Mouse (Mus musculus): ENCODE results near the gene Arhgap15. TPM values are rescaled to one million over a fixed set of nuclear protein-coding genes. Genes with fewer than 3 reads are reported as not detected.

Arhgap15 gene
- total and polyA plus RNA-seq, 3 experiments = 16.6 to 40.3 (median 19.8) TPM

- no peaks in the 10 kb centered on the region for H3K36me3 ChIP-seq (replicated peaks in 1 of 2; ENCODE audit: control insufficient read depth in 1 of 2, insufficient read depth in 1 of 2, low read length in 1 of 2)
- H3K4me2 ChIP-seq (ENCODE audit: insufficient read depth, low read depth, poor library complexity, severe bottlenecking) = peak overlapping the region; percentile 35; the same call in 1 of the 2 replicates
- TF ChIP-seq POLR2AphosphoS2 (IDR thresholded peaks at IDR 0.05; ENCODE audit: low read depth, low read length) = no peak
- no peak for TF ChIP-seq SIN3A (IDR thresholded peaks at IDR 0.05; ENCODE audit: low read length)
- peak in 1 of 2 experiments; percentile 49; a peak in 2 of 4 replicates for TF ChIP-seq CTCF (conservative IDR thresholded peaks at IDR 0.05 in 1 of 2, IDR thresholded peaks at IDR 0.05 in 1 of 2; ENCODE audit: low read depth in 2 of 2, low read length in 2 of 2)
- TF ChIP-seq SMC3 (IDR thresholded peaks at IDR 0.05; ENCODE audit: low read depth, low read length) = peak; percentile 42
- TF ChIP-seq CHD2 (IDR thresholded peaks at IDR 0.05; ENCODE audit: low read length) = no peak
- TF ChIP-seq RAD21 (IDR thresholded peaks at IDR 0.05; ENCODE audit: low read depth, low read length) = peak; percentile 29
- no peak for TF ChIP-seq CHD1 (IDR thresholded peaks at IDR 0.05; ENCODE audit: low read depth, low read length)
- peaks cover 2 to 22% of the 10 kb centered on the region in 2 experiments; a peak in 3 of 4 replicates for H3K4me1 ChIP-seq (ENCODE audit: control insufficient read depth in 1 of 2, insufficient read depth in 2 of 2)
- no peak overlapping the region for H3K9ac ChIP-seq (ENCODE audit: insufficient read depth, low read depth)
- no peak overlapping the region for H3K27ac ChIP-seq (ENCODE audit: insufficient read depth, low read depth)
- no peaks in the 10 kb centered on the region for H3K9me3 ChIP-seq (replicated peaks; ENCODE audit: low read length)
- dilution Hi-C loops (cut with MboI; ENCODE audit: extremely low pct_ligation_motif_present, extremely low pct_unique_long_range_greater_than_20kb, low sequenced_read_pairs) = no loop called here
- in situ Hi-C loops (cut with MboI; ENCODE audit: low pct_ligation_motif_present, low pct_unique_long_range_greater_than_20kb, low sequenced_read_pairs) = no loop called here
- no peaks in the 10 kb centered on the region for H3K27me3 ChIP-seq (replicated peaks)
- no peaks in the 10 kb centered on the region for H3K79me2 ChIP-seq (replicated peaks; ENCODE audit: control insufficient read depth, extremely low read depth, insufficient read depth, poor library complexity, severe bottlenecking)
- no peak overlapping the region for H3K4me3 ChIP-seq (replicated peaks in 1 of 3; ENCODE audit: low read depth in 2 of 3, low read length in 2 of 3, poor library complexity in 1 of 3)
- no peak for DNase-seq (ENCODE audit: extremely low read depth)
These were observed 667.7 kb downstream of the Arhgap15 start for GRCm38 (mm10) chr2:44416331-44416730.

GRCm38 (mm10) chr2:44419547-44420225, 671.1 kb downstream of the Arhgap15 start:
- Histone ChIP-seq H3K36me3 (replicated peaks in 1 of 2; ENCODE audit: control insufficient read depth in 1 of 2, insufficient read depth in 1 of 2, low read length in 1 of 2) (no peaks in the 10 kb centered on the region), H3K27me3 (replicated peaks) (no peaks in the 10 kb centered on the region), H3K4me1 (ENCODE audit: control insufficient read depth in 1 of 2, insufficient read depth in 2 of 2) (peaks cover 2 to 13% of the 10 kb centered on the region in 2 experiments; a peak in 3 of 4 replicates), H3K4me2 (ENCODE audit: insufficient read depth, low read depth, poor library complexity, severe bottlenecking) (no peak overlapping the region), H3K4me3 (replicated peaks in 1 of 3; ENCODE audit: low read depth in 2 of 3, low read length in 2 of 3, poor library complexity in 1 of 3) (no peak overlapping the region), H3K9me3 (replicated peaks; ENCODE audit: low read length) (no peaks in the 10 kb centered on the region), H3K9ac (ENCODE audit: insufficient read depth, low read depth) (no peak overlapping the region), H3K27ac (ENCODE audit: insufficient read depth, low read depth) (no peak overlapping the region), H3K79me2 (replicated peaks; ENCODE audit: control insufficient read depth, extremely low read depth, insufficient read depth, poor library complexity, severe bottlenecking) (no peaks in the 10 kb centered on the region)
- dilution Hi-C loops (cut with MboI; ENCODE audit: extremely low pct_ligation_motif_present, extremely low pct_unique_long_range_greater_than_20kb, low sequenced_read_pairs) = no loop called here
- DNase-seq (ENCODE audit: extremely low read depth) = no peak
- TF ChIP-seq MAX (IDR thresholded peaks at IDR 0.05; ENCODE audit: low read length) = no peak
- no peak for TF ChIP-seq KAT2A (IDR thresholded peaks at IDR 0.05; ENCODE audit: insufficient replicate concordance, low read length)
- TF ChIP-seq MXI1 (IDR thresholded peaks at IDR 0.05; ENCODE audit: low read depth, low read length) = no peak
- no peak for TF ChIP-seq ETS1 (conservative IDR thresholded peaks at IDR 0.05; ENCODE audit: low read depth, low read length)
- no peak for TF ChIP-seq CHD2 (IDR thresholded peaks at IDR 0.05; ENCODE audit: low read length)
- TF ChIP-seq NELFE (IDR thresholded peaks at IDR 0.05; ENCODE audit: low read depth, low read length) = no peak
- in situ Hi-C loops (cut with MboI; ENCODE audit: low pct_ligation_motif_present, low pct_unique_long_range_greater_than_20kb, low sequenced_read_pairs) = no loop called here

- TF ChIP-seq IRF4 (IDR thresholded peaks at IDR 0.05; ENCODE audit: low read depth, low read length) (0 out of 2 replicates have a peak, but pooled peaks have one; percentile 16), RCOR1 (conservative IDR thresholded peaks at IDR 0.05; ENCODE audit: low read depth, low read length) (no peak), MAFK (IDR thresholded peaks at IDR 0.05; ENCODE audit: insufficient replicate concordance, low read length) (peak; percentile 66; the same call in 1 of the 2 replicates), USF2 (conservative IDR thresholded peaks at IDR 0.05; ENCODE audit: low read depth, low read length) (no peak), GABPA (IDR thresholded peaks at IDR 0.05; ENCODE audit: insufficient replicate concordance, low read depth, low read length) (no peak)
- H3K4me2 ChIP-seq (ENCODE audit: insufficient read depth, low read depth, poor library complexity, severe bottlenecking) = no peak overlapping the region
- dilution Hi-C loops (cut with MboI; ENCODE audit: extremely low pct_ligation_motif_present, extremely low pct_unique_long_range_greater_than_20kb, low sequenced_read_pairs) = no loop called here
- in situ Hi-C loops (cut with MboI; ENCODE audit: low pct_ligation_motif_present, low pct_unique_long_range_greater_than_20kb, low sequenced_read_pairs) = no loop called here
- H3K27me3 ChIP-seq (replicated peaks) = no peaks in the 10 kb centered on the region
- H3K79me2 ChIP-seq (replicated peaks; ENCODE audit: control insufficient read depth, extremely low read depth, insufficient read depth, poor library complexity, severe bottlenecking) = no peaks in the 10 kb centered on the region
- H3K36me3 ChIP-seq (replicated peaks in 1 of 2; ENCODE audit: control insufficient read depth in 1 of 2, insufficient read depth in 1 of 2, low read length in 1 of 2) = no peaks in the 10 kb centered on the region
- H3K9ac ChIP-seq (ENCODE audit: insufficient read depth, low read depth) = no peak overlapping the region
- no peak for DNase-seq (ENCODE audit: extremely low read depth)
- peaks cover 3 to 4% of the 10 kb centered on the region in 2 experiments; a peak in 3 of 4 replicates for H3K4me1 ChIP-seq (ENCODE audit: control insufficient read depth in 1 of 2, insufficient read depth in 2 of 2)
- no peak overlapping the region for H3K4me3 ChIP-seq (replicated peaks in 1 of 3; ENCODE audit: low read depth in 2 of 3, low read length in 2 of 3, poor library complexity in 1 of 3)
- H3K27ac ChIP-seq (ENCODE audit: insufficient read depth, low read depth) = no peak overlapping the region
- no peaks in the 10 kb centered on the region for H3K9me3 ChIP-seq (replicated peaks; ENCODE audit: low read length)
These were observed 681.9 kb downstream of the Arhgap15 start for GRCm38 (mm10) chr2:44430521-44430920.

All from CH12.LX (cell line).